Mouse (Mus musculus): Measurements from ENCODE around the gene Adgrl1. TPM values are rescaled to one million over a fixed set of nuclear protein-coding genes. Genes with fewer than 3 reads are reported as not detected.
A peak's percentile ranks its signal among the peaks of the same experiment; 100 is the strongest.

Adgrl1 gene
- polyA plus RNA-seq, 1 experiment from 2014 or later, result 13.5 TPM

DNA sequence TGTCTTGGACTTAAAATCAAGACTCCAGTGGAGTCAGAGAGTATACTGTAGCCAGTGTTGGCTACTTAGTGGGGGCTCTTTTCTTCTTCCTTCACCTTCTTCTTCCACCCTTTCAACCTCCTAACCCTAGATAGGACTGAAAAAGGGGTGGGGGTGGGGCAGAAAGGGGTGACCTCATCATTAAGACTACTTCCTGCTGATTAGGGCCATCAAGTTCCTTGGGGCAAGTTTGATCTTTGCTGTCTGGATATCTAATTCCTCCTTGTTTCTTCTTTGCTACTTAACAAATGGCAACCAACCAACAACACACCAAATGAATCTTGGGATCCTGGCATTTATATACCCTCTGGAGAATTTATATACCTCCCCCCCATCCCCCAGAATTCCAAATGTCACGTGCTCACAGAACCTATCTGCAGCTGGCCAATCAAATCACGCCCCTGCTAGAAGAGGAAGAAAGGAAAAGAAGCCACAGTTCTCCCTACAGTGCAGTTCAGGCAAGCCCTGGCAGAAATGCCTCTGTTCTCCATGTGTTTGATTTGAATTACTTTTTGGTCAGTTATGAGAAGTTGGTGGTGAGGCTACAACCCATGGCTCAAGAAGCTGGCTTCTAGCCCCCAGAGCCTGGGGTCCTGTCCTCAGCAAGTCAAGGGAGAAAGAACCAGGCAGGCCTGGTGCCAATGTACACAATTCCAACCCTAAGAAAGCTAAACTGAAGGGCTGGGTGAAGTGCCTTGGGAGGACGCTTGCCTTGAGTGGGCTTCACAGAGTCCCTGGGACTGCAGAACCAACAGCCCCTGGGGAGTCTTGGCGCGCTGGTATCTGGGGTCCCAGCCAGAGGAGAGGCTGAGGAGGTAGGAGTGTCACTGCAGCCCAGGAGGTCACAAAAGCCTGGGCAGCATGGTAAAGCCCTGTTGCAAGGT lies 12.2 kb downstream of the Adgrl1 start:
- 54% methylated on average over 5 of the region's 5 CpGs for WGBS (ENCODE audit: insufficient replicate concordance)
- H3K4me2 ChIP-seq, result no peak overlapping the region
- H3K27ac ChIP-seq (ENCODE audit: low read depth, low read length), result 0 out of 2 replicates have a peak overlapping the region, but pooled peaks have one; percentile 46
- no peak overlapping the region for H3K9ac ChIP-seq (ENCODE audit: low read depth, low read length)
- no peaks in the 10 kb centered on the region for H3K36me3 ChIP-seq (ENCODE audit: control insufficient read depth, insufficient read depth, low read length)
- no peaks in the 10 kb centered on the region for H3K27me3 ChIP-seq (ENCODE audit: control insufficient read depth, insufficient read depth, low read length)
- no peak for ATAC-seq (replicated peaks; ENCODE audit: insufficient number of reproducible peaks, low FRiP score, low TSS enrichment)
- H3K4me1 ChIP-seq (ENCODE audit: control insufficient read depth, insufficient read depth, low read length), result peaks cover 56% of the 10 kb centered on the region
- no peak overlapping the region for H3K4me3 ChIP-seq (ENCODE audit: low read depth, low read length)
- H3K9me3 ChIP-seq (replicated peaks; ENCODE audit: control insufficient read depth, low read length), result no peaks in the 10 kb centered on the region

DNA sequence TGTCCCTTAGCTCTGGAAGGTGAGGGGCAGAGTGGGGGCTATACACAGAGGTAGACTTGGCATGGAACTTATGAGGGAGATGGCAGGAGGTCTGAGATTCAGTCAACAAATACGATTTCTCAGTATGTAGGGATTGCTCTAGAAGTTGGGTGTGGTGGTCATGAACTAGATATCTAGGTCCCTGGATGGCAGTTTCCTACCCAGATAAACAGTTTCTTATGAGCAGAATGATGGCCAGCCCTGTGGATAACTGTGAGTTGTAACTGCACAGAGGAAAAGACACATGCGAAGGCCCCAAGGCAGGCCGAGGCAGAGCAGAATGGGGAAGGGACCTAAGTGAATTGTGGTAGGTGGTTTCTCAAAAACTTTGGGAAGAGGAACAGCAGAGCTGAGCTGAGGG lies 14.3 kb downstream of the Adgrl1 start:
- Histone ChIP-seq H3K4me2 (no peak overlapping the region), H3K27me3 (ENCODE audit: control insufficient read depth, insufficient read depth, low read length) (no peaks in the 10 kb centered on the region), H3K4me3 (ENCODE audit: low read depth, low read length) (no peak overlapping the region), H3K36me3 (ENCODE audit: control insufficient read depth, insufficient read depth, low read length) (no peaks in the 10 kb centered on the region), H3K27ac (ENCODE audit: low read depth, low read length) (no peak overlapping the region), H3K9ac (ENCODE audit: low read depth, low read length) (no peak overlapping the region), H3K9me3 (replicated peaks; ENCODE audit: control insufficient read depth, low read length) (no peaks in the 10 kb centered on the region), H3K4me1 (ENCODE audit: control insufficient read depth, insufficient read depth, low read length) (peaks cover 51% of the 10 kb centered on the region)
- no peak for ATAC-seq (replicated peaks; ENCODE audit: insufficient number of reproducible peaks, low FRiP score, low TSS enrichment)
- 78% methylated on average over 3 of the region's 3 CpGs for WGBS (ENCODE audit: insufficient replicate concordance)

DNA sequence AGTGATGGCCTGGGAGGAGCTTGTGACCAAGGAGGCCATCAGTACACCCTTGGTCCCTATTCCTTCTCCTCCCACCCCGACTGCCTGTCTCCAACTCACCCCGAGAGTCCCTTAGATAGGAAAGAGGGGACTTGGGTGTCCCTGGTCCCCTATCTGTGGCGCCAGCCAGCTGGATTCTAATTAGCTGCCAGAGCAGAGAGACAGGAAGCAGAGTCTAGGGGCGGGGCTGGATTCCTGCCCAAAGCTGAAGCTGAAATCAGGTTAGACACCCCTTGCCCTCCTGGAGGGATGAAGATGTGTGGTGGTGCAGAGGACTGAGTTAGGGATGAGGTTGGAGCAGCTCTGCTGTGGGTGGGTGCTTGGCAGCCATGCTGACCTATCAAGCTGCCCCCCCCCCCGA lies 15.0 kb downstream of the Adgrl1 start:
- no peak overlapping the region for H3K27ac ChIP-seq (ENCODE audit: low read depth, low read length)
- 0 out of 2 replicates have a peak, but pooled peaks cover 2% of the 10 kb centered on the region for H3K36me3 ChIP-seq (ENCODE audit: control insufficient read depth, insufficient read depth, low read length)
- WGBS (ENCODE audit: insufficient replicate concordance), result 44% methylated on average over 5 of the region's 5 CpGs
- no peak overlapping the region for H3K4me2 ChIP-seq
- H3K4me3 ChIP-seq (ENCODE audit: low read depth, low read length), result no peak overlapping the region
- H3K9me3 ChIP-seq (replicated peaks; ENCODE audit: control insufficient read depth, low read length), result no peaks in the 10 kb centered on the region
- H3K27me3 ChIP-seq (ENCODE audit: control insufficient read depth, insufficient read depth, low read length), result no peaks in the 10 kb centered on the region
- no peak for ATAC-seq (replicated peaks; ENCODE audit: insufficient number of reproducible peaks, low FRiP score, low TSS enrichment)
- peaks cover 45% of the 10 kb centered on the region for H3K4me1 ChIP-seq (ENCODE audit: control insufficient read depth, insufficient read depth, low read length)
- no peak overlapping the region for H3K9ac ChIP-seq (ENCODE audit: low read depth, low read length)

- Histone ChIP-seq H3K36me3 (ENCODE audit: control insufficient read depth, insufficient read depth, low read length) (peaks cover 2% of the 10 kb centered on the region; the same call in 1 of the 2 replicates), H3K4me2 (peak overlapping the region; percentile 14; the same call in 1 of the 2 replicates), H3K27me3 (ENCODE audit: control insufficient read depth, insufficient read depth, low read length) (no peaks in the 10 kb centered on the region), H3K27ac (ENCODE audit: low read depth, low read length) (0 out of 2 replicates have a peak overlapping the region, but pooled peaks have one; percentile 22), H3K9me3 (replicated peaks; ENCODE audit: control insufficient read depth, low read length) (no peaks in the 10 kb centered on the region), H3K4me3 (ENCODE audit: low read depth, low read length) (no peak overlapping the region), H3K4me1 (ENCODE audit: control insufficient read depth, insufficient read depth, low read length) (peaks cover 39% of the 10 kb centered on the region), H3K9ac (ENCODE audit: low read depth, low read length) (peak overlapping the region; percentile 52; the same call in 1 of the 2 replicates)
- no peak for ATAC-seq (replicated peaks; ENCODE audit: insufficient number of reproducible peaks, low FRiP score, low TSS enrichment)
- 52% methylated on average over 5 of the region's 5 CpGs for WGBS (ENCODE audit: insufficient replicate concordance)
Observed at GRCm38 (mm10) chr8:83916015-83916414, 16.1 kb downstream of the Adgrl1 start.

DNA sequence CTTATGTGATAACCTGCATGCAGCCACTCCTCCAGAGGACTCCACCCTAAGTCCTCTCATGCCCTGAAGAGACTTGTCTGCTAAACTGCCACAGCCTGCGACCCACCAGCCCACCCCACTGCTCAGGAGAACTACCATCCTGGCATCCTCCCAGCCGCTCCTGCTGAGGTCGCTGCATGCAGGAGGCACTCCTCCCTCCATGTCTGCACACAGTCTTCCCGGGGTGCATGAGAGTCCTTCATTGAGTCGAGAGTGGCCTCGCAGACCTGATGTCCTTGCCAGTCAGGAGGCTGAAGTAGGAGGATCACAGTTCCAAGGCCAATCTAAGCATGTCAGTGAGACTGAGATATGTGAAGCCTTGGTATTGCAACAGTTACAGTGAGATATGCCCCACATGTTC lies 17.7 kb downstream of the Adgrl1 start:
- 72% methylated on average over 6 of the region's 6 CpGs for WGBS (ENCODE audit: insufficient replicate concordance)
- no peak overlapping the region for H3K27ac ChIP-seq (ENCODE audit: low read depth, low read length)

DNA sequence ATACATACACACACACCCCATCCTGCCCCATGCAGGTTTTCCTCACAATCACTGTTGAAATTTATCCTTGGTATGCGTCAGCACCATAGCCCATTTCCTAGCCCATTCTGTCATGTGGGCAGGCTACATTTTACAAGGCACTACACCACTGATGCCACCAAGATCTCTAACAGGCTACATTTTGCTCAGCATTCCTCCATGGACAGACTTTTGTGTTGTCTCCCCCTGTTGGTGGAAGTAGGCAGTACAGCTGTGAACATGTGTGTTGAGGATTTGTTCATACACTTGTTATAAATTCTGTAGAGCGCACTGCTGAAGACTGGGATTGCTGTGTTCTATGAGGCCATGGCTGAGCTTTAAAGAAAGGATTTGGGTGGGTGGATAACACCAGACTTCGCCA lies 21.7 kb downstream of the Adgrl1 start:
- no peaks in the 10 kb centered on the region for H3K27me3 ChIP-seq (ENCODE audit: control insufficient read depth, insufficient read depth, low read length)
- H3K9me3 ChIP-seq (replicated peaks; ENCODE audit: control insufficient read depth, low read length), result no peaks in the 10 kb centered on the region
- H3K27ac ChIP-seq (ENCODE audit: low read depth, low read length), result no peak overlapping the region
- H3K4me1 ChIP-seq (ENCODE audit: control insufficient read depth, insufficient read depth, low read length), result peaks cover 7% of the 10 kb centered on the region; the same call in 1 of the 2 replicates
- H3K36me3 ChIP-seq (ENCODE audit: control insufficient read depth, insufficient read depth, low read length), result peaks cover 7% of the 10 kb centered on the region
- no peak for ATAC-seq (replicated peaks; ENCODE audit: insufficient number of reproducible peaks, low FRiP score, low TSS enrichment)
- H3K9ac ChIP-seq (ENCODE audit: low read depth, low read length), result no peak overlapping the region
- H3K4me2 ChIP-seq, result no peak overlapping the region
- 67% methylated on average over 3 of the region's 3 CpGs for WGBS (ENCODE audit: insufficient replicate concordance)
- no peak overlapping the region for H3K4me3 ChIP-seq (ENCODE audit: low read depth, low read length)

More for the DNA sequence above, 17.7 kb downstream of the Adgrl1 start:
- no peak overlapping the region for H3K4me3 ChIP-seq (ENCODE audit: low read depth, low read length)
- H3K4me2 ChIP-seq, result no peak overlapping the region
- peaks cover 34% of the 10 kb centered on the region for H3K4me1 ChIP-seq (ENCODE audit: control insufficient read depth, insufficient read depth, low read length)
- H3K9me3 ChIP-seq (replicated peaks; ENCODE audit: control insufficient read depth, low read length), result no peaks in the 10 kb centered on the region
- no peak for ATAC-seq (replicated peaks; ENCODE audit: insufficient number of reproducible peaks, low FRiP score, low TSS enrichment)
- no peak overlapping the region for H3K9ac ChIP-seq (ENCODE audit: low read depth, low read length)
- H3K36me3 ChIP-seq (ENCODE audit: control insufficient read depth, insufficient read depth, low read length), result peaks cover 2% of the 10 kb centered on the region; the same call in 1 of the 2 replicates
- no peaks in the 10 kb centered on the region for H3K27me3 ChIP-seq (ENCODE audit: control insufficient read depth, insufficient read depth, low read length)

DNA sequence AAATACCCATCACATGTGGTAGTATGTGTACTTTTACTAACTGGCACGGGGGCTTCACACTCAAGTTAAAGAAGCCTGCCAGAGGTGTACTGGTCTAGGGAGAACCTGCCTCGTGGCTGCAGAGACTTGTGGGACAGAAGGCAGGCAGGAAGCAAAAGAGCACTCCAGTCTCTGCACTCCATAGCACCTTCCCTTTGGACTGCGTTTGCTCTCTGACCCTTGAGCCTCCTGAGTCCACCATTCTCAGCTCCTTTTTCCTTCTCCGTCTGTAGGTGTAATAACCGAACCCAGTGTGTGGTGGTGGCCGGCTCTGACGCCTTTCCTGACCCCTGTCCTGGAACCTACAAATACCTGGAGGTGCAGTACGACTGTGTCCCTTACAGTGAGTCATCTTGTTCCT lies 22.8 kb downstream of the Adgrl1 start:
- H3K4me1 ChIP-seq (ENCODE audit: control insufficient read depth, insufficient read depth, low read length), result peaks cover 2% of the 10 kb centered on the region; the same call in 1 of the 2 replicates
- H3K36me3 ChIP-seq (ENCODE audit: control insufficient read depth, insufficient read depth, low read length), result peaks cover 7% of the 10 kb centered on the region
- H3K4me3 ChIP-seq (ENCODE audit: low read depth, low read length), result no peak overlapping the region
- no peak for ATAC-seq (replicated peaks; ENCODE audit: insufficient number of reproducible peaks, low FRiP score, low TSS enrichment)
- no peak overlapping the region for H3K27ac ChIP-seq (ENCODE audit: low read depth, low read length)
- no peak overlapping the region for H3K4me2 ChIP-seq
- H3K27me3 ChIP-seq (ENCODE audit: control insufficient read depth, insufficient read depth, low read length), result no peaks in the 10 kb centered on the region
- H3K9ac ChIP-seq (ENCODE audit: low read depth, low read length), result no peak overlapping the region
- WGBS (ENCODE audit: insufficient replicate concordance), result 86% methylated on average over 8 of the region's 8 CpGs
- no peaks in the 10 kb centered on the region for H3K9me3 ChIP-seq (replicated peaks; ENCODE audit: control insufficient read depth, low read length)

GRCm38 (mm10) chr8:83924585-83924984 lies 24.7 kb downstream of the Adgrl1 start:
- Histone ChIP-seq H3K4me3 (ENCODE audit: low read depth, low read length) (no peak overlapping the region), H3K4me2 (no peak overlapping the region), H3K36me3 (ENCODE audit: control insufficient read depth, insufficient read depth, low read length) (peaks cover 8% of the 10 kb centered on the region), H3K27ac (ENCODE audit: low read depth, low read length) (no peak overlapping the region), H3K27me3 (ENCODE audit: control insufficient read depth, insufficient read depth, low read length) (no peaks in the 10 kb centered on the region), H3K4me1 (ENCODE audit: control insufficient read depth, insufficient read depth, low read length) (no peaks in the 10 kb centered on the region), H3K9me3 (replicated peaks; ENCODE audit: control insufficient read depth, low read length) (no peaks in the 10 kb centered on the region), H3K9ac (ENCODE audit: low read depth, low read length) (no peak overlapping the region)
- WGBS (ENCODE audit: insufficient replicate concordance), result 88% methylated on average over 5 of the region's 5 CpGs
- no peak for ATAC-seq (replicated peaks; ENCODE audit: insufficient number of reproducible peaks, low FRiP score, low TSS enrichment)

Data from heart, embryonic 11.5 days (tissue).